Mouse (Mus musculus) WW6 (cell line): Measurements from ENCODE around the gene Wnk1.
A peak's percentile ranks its signal among the peaks of the same experiment; 100 is the strongest.

Source experiments
- DNase-seq: peaks from one replicate; pipeline ENCODE4 v3.0.0-alpha.2; 2013; ENCODE audit warnings: low read depth, low spot score

Wnk1 gene

GRCm38 (mm10) chr6:119903081-119903789 lies 135.2 kb downstream of the Wnk1 start:
- no peak for DNase-seq

GRCm38 (mm10) chr6:119902204-119903080 lies 136.0 kb downstream of the Wnk1 start, which contains the start of gene Rad52:
TSS of gene Rad52 (plus strand) at chr6:119902698.
- DNase-seq, result peak; percentile 91

- DNase-seq, result no peak
These were observed 145.8 kb downstream of the Wnk1 start for GRCm38 (mm10) chr6:119892711-119893110.

- DNase-seq, result no peak
These were observed 155.3 kb downstream of the Wnk1 start for GRCm38 (mm10) chr6:119883151-119883550.
